Mouse (Mus musculus): ENCODE measurements at regions not wholly inside any gene's neighbourhood (a gene's known extent, or its start where the extent isn't known, plus 50 kb on each side); places are given as distances from the start of the nearest gene placed in this dataset.
A peak's percentile ranks its signal among the peaks of the same experiment; 100 is the strongest.
"Not testable (repeated sequence)": the region's sequence is repeated elsewhere in the genome, so short reads cannot be mapped to it uniquely, and the experiment has no call there.

DNA sequence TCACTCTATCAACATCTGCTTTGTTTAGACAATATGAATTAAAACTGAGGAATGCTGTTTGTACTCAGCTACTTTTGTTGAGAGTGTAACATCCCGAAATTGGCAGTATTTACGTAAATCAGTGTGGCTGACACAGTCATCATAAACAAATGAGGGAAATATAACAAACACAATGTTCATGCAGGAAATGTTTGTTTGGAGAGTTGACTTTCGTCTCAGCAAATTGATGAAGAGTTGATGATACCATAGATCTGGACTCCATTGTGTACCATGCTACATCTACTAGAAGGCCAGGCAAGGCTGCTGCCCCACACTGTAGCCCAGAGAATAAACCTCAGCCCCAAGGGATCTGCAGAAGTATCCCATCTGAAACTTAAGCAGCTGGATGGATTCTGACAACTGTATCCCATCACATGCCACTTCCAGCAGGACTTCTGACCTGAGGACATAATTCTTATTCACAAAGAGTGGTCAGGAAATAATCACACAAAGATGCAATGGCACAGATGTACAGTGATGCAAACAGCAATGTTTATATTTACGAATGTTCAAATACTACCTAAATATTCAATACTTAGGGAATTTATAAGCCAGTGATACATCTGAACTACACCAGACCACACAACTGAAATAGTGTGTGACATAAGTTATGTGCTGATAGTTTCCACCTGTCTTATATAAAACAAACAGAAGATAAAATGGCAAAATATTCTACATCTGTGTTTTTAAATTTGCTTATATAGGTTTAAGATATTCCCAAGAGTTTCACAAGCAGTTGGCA, 51.3 kb downstream of the Gm21897 start:
- no peak overlapping the region for H3K9ac ChIP-seq (ENCODE audit: low read depth, low read length)
- H3K4me2 ChIP-seq (replicated peaks; ENCODE audit: low read depth, low read length), result no peak overlapping the region
- ATAC-seq (ENCODE audit: low FRiP score, low TSS enrichment), result no peak
- H3K27me3 ChIP-seq (ENCODE audit: control insufficient read depth, insufficient read depth, low read length), result no peaks in the 10 kb centered on the region
- no peaks in the 10 kb centered on the region for H3K4me1 ChIP-seq (ENCODE audit: control insufficient read depth, insufficient read depth, low read length)
- no peaks in the 10 kb centered on the region for H3K36me3 ChIP-seq (ENCODE audit: control insufficient read depth, insufficient read depth, low read length)
- no peak overlapping the region for H3K27ac ChIP-seq (ENCODE audit: low read depth, low read length)
- no peak overlapping the region for H3K4me3 ChIP-seq (ENCODE audit: low read length)
- H3K9me3 ChIP-seq (ENCODE audit: control insufficient read depth, low read length), result no peaks in the 10 kb centered on the region
- WGBS, result 76% methylated on average over 4 of the region's 4 CpGs

DNA sequence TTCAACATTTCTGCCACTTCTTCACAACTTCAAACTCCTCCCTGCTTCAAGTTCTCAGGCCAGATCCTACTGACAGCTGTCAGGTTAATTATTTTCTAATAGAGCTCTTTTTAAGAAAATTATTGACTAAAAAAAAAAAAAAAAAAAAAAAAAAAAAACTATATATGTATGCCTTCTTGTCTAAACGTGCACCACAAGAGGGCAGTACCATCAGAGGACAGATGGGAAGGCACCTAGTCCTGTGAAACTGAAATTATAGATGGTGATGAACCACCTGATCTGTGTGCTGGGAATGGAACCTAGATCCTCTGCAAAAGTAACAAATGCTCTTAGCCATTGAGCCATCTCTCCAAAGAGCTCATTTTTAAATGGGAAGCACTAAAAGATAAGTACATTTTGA, 55.6 kb downstream of the Gm21897 start:
- H3K27ac ChIP-seq (ENCODE audit: low read depth, low read length), result no peak overlapping the region
- no peaks in the 10 kb centered on the region for H3K4me1 ChIP-seq (ENCODE audit: control insufficient read depth, insufficient read depth, low read length)
- no peak overlapping the region for H3K9ac ChIP-seq (ENCODE audit: low read depth, low read length)
- H3K4me2 ChIP-seq (replicated peaks; ENCODE audit: low read depth, low read length), result no peak overlapping the region
- H3K4me3 ChIP-seq (ENCODE audit: low read length), result no peak overlapping the region
- WGBS, result 14% methylated on average over 1 of the region's 1 CpGs
- H3K36me3 ChIP-seq (ENCODE audit: control insufficient read depth, insufficient read depth, low read length), result no peaks in the 10 kb centered on the region
- no peak for ATAC-seq (ENCODE audit: low FRiP score, low TSS enrichment)
- H3K9me3 ChIP-seq (ENCODE audit: control insufficient read depth, low read length), result no peaks in the 10 kb centered on the region
- H3K27me3 ChIP-seq (ENCODE audit: control insufficient read depth, insufficient read depth, low read length), result no peaks in the 10 kb centered on the region

DNA sequence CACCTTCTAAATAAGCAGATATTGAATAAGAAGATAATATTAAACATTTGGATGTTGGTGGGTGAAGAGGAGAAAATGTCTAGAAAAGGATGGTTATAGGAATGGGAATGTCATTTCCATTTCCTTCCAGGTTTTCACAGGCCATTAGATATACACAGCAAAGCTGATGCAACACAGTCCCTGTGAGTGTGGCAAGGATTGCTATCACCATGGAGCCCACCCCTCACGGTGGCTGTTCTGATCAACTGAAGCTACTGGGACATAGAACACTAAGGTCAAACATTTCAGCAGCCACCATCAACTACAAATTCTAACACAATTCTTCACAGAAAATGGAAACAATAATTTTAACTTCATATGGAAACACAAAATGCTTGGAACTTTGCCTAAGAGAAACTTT, 56.7 kb downstream of the Gm21897 start:
- Histone ChIP-seq H3K27ac (ENCODE audit: low read depth, low read length) (no peak overlapping the region), H3K36me3 (ENCODE audit: control insufficient read depth, insufficient read depth, low read length) (no peaks in the 10 kb centered on the region), H3K4me3 (ENCODE audit: low read length) (no peak overlapping the region), H3K4me1 (ENCODE audit: control insufficient read depth, insufficient read depth, low read length) (no peaks in the 10 kb centered on the region), H3K4me2 (replicated peaks; ENCODE audit: low read depth, low read length) (no peak overlapping the region), H3K9me3 (ENCODE audit: control insufficient read depth, low read length) (no peaks in the 10 kb centered on the region), H3K9ac (ENCODE audit: low read depth, low read length) (no peak overlapping the region), H3K27me3 (ENCODE audit: control insufficient read depth, insufficient read depth, low read length) (no peaks in the 10 kb centered on the region)
- ATAC-seq (ENCODE audit: low FRiP score, low TSS enrichment), result no peak
- 87% methylated on average over 1 of the region's 1 CpGs for WGBS

DNA sequence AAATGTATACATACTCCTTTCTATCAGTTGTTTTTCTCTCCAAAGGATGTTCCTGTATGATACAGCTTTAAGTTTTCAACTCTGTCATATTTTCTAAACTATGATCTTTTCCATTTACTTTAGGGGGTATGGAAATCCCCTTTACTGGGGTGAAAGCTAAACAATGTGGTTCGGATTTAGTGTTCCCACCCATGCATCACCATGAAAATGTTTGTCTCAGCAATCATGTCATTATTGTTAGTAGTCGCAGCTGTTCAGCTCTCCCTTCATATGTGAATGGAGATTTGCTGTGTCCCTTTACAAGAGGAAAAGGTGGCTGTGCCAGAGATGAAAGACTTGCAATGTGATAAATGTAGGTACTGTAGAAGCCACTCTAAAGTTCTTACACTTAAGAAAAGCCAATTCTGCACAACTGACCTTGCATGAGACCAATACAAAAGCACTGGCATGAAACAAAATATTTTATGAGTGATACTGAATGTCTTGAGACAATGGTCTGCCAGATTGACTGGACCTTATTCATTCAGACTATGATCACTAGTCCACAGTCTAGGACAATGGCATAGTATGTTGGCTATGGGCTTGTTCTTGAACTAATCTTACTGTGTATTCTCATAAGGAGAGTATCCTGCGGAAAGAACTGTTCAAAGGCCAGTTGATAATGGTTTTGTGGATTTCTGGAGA, 68.4 kb downstream of the Gm21897 start:
- Histone ChIP-seq H3K36me3 (ENCODE audit: control insufficient read depth, insufficient read depth, low read length) (no peaks in the 10 kb centered on the region), H3K4me1 (ENCODE audit: control insufficient read depth, insufficient read depth, low read length) (no peaks in the 10 kb centered on the region), H3K27me3 (ENCODE audit: control insufficient read depth, insufficient read depth, low read length) (no peaks in the 10 kb centered on the region), H3K4me2 (replicated peaks; ENCODE audit: low read depth, low read length) (no peak overlapping the region), H3K4me3 (ENCODE audit: low read length) (no peak overlapping the region), H3K9ac (ENCODE audit: low read depth, low read length) (no peak overlapping the region), H3K27ac (ENCODE audit: low read depth, low read length) (peak overlapping the region; percentile 53; the same call in 1 of the 2 replicates), H3K9me3 (ENCODE audit: control insufficient read depth, low read length) (no peaks in the 10 kb centered on the region)
- no peak for ATAC-seq (ENCODE audit: low FRiP score, low TSS enrichment)
- WGBS, result 63% methylated on average over 3 of the region's 3 CpGs

DNA sequence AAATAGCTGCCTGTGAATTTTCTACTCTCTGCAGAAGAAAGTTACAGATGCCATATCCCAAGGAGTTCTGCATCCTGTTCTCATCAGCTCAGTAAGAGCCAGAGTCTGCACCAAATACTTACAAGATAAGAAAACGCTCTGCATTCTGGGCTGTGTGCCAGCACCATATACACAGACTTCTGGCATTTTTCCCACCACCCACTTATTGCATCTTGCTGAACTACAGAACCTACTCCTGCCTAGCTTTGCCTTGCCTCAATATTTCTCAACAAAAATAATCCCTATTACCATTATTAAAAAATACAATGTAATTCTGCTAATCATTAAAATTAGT, 69.0 kb downstream of the Gm21897 start:
- Histone ChIP-seq H3K4me2 (replicated peaks; ENCODE audit: low read depth, low read length) (no peak overlapping the region), H3K36me3 (ENCODE audit: control insufficient read depth, insufficient read depth, low read length) (no peaks in the 10 kb centered on the region), H3K4me3 (ENCODE audit: low read length) (no peak overlapping the region), H3K27ac (ENCODE audit: low read depth, low read length) (peak overlapping the region; percentile 53; the same call in 1 of the 2 replicates), H3K9ac (ENCODE audit: low read depth, low read length) (no peak overlapping the region), H3K4me1 (ENCODE audit: control insufficient read depth, insufficient read depth, low read length) (no peaks in the 10 kb centered on the region), H3K27me3 (ENCODE audit: control insufficient read depth, insufficient read depth, low read length) (no peaks in the 10 kb centered on the region), H3K9me3 (ENCODE audit: control insufficient read depth, low read length) (no peaks in the 10 kb centered on the region)
- 59% methylated on average over 1 of the region's 1 CpGs for WGBS
- ATAC-seq (ENCODE audit: low FRiP score, low TSS enrichment), result peak; percentile 62; the same call in 1 of the 2 replicates

DNA sequence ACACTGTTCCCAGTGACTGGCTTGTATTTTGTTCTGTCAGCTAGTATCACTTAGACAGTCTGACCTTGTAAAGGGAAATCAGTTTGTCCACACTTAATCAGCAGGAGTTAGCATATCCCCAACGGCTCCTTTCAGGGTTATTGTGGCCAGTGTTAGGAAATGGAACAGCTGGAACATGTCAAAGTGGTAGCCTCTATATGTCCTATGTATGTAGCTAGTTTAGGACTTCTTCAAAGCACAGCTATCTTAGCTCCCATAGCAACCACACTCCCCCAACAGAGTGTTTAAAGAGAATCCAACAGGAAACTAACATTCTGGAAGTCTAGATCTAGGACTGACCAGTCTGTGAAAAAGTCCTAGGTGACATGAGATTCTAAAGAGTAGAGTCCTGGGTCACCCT, 72.6 kb downstream of the Gm21897 start:
- H3K36me3 ChIP-seq (ENCODE audit: control insufficient read depth, insufficient read depth, low read length), result no peaks in the 10 kb centered on the region
- no peaks in the 10 kb centered on the region for H3K4me1 ChIP-seq (ENCODE audit: control insufficient read depth, insufficient read depth, low read length)
- H3K9ac ChIP-seq (ENCODE audit: low read depth, low read length), result no peak overlapping the region
- ATAC-seq (ENCODE audit: low FRiP score, low TSS enrichment), result peak; percentile 52; the same call in 1 of the 2 replicates
- H3K27ac ChIP-seq (ENCODE audit: low read depth, low read length), result peak overlapping the region; percentile 0; the same call in 1 of the 2 replicates
- WGBS, result 31% methylated on average over 1 of the region's 1 CpGs
- H3K4me3 ChIP-seq (ENCODE audit: low read length), result no peak overlapping the region
- H3K4me2 ChIP-seq (replicated peaks; ENCODE audit: low read depth, low read length), result no peak overlapping the region
- H3K9me3 ChIP-seq (ENCODE audit: control insufficient read depth, low read length), result no peaks in the 10 kb centered on the region
- no peaks in the 10 kb centered on the region for H3K27me3 ChIP-seq (ENCODE audit: control insufficient read depth, insufficient read depth, low read length)

DNA sequence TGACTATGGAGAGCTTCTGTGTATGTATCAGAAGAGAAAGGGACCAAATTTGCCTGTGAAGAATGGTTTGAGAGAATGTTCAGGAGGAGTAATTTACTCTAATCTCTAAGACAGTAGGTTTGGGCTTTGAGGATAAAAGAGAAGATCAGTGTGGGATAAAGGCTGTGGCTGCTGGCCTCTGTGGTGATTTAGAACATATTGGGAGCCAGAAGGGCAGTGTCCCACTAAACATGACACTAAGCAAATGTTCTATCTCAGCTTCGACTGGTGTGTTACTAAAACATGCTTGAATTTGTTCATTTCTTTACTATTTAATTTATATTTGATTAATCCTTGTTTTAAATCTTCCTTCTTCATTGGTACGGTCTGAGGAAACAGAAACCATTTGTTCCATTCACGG, 113.1 kb downstream of the Gm21897 start:
- Histone ChIP-seq H3K27me3 (ENCODE audit: control insufficient read depth, insufficient read depth, low read length) (no peaks in the 10 kb centered on the region), H3K9ac (ENCODE audit: low read depth, low read length) (no peak overlapping the region), H3K4me1 (ENCODE audit: control insufficient read depth, insufficient read depth, low read length) (no peaks in the 10 kb centered on the region), H3K4me2 (replicated peaks; ENCODE audit: low read depth, low read length) (no peak overlapping the region), H3K36me3 (ENCODE audit: control insufficient read depth, insufficient read depth, low read length) (no peaks in the 10 kb centered on the region), H3K4me3 (ENCODE audit: low read length) (no peak overlapping the region), H3K9me3 (ENCODE audit: control insufficient read depth, low read length) (no peaks in the 10 kb centered on the region), H3K27ac (ENCODE audit: low read depth, low read length) (no peak overlapping the region)
- 66% methylated on average over 3 of the region's 3 CpGs for WGBS
- ATAC-seq (ENCODE audit: low FRiP score, low TSS enrichment), result no peak

DNA sequence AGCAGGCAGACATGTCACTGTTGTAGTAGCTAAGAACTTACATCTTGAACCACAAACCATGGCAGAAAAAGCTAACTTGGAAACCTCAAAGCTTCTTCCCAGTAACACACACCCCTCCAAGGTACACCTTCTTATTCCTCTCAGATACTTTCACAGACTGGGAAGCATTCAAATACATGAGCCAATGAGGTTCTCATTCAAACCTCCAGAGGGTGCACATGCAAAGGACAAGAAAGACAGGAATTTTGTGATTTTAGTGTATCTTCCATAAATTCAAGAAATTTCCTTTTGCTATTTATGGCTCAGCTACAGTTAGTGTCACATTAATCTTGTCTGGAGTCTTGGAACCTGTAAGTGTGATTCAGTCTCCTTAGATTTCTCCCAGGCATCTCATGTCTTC, 115.4 kb downstream of the Gm21897 start:
- Histone ChIP-seq H3K9me3 (ENCODE audit: control insufficient read depth, low read length) (no peaks in the 10 kb centered on the region), H3K36me3 (ENCODE audit: control insufficient read depth, insufficient read depth, low read length) (no peaks in the 10 kb centered on the region), H3K27ac (ENCODE audit: low read depth, low read length) (no peak overlapping the region), H3K4me3 (ENCODE audit: low read length) (no peak overlapping the region), H3K27me3 (ENCODE audit: control insufficient read depth, insufficient read depth, low read length) (no peaks in the 10 kb centered on the region), H3K4me2 (replicated peaks; ENCODE audit: low read depth, low read length) (no peak overlapping the region), H3K4me1 (ENCODE audit: control insufficient read depth, insufficient read depth, low read length) (no peaks in the 10 kb centered on the region), H3K9ac (ENCODE audit: low read depth, low read length) (no peak overlapping the region)
- no peak for ATAC-seq (ENCODE audit: low FRiP score, low TSS enrichment)

DNA sequence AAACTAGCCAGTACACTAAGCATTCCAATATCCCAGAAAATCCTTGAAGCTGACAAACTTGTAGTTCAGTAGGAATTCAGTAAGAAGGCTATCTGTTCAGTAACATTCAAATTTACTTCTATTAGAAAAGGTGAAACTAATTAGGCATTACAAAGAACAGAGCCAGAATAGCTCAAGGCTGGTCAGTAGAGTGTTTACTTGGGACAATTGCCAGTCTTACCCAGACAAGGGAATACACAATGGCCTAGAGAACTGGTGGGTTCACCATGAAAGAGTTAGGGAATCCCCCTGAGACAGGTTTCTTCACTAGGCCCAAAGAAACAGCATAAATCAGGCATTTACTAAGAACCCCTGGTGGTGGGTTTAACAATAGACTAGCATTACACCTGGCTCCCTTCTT, 145.6 kb downstream of the Gm21897 start:
- H3K9me3 ChIP-seq (ENCODE audit: control insufficient read depth, low read length); H3K9ac ChIP-seq (ENCODE audit: low read depth, low read length); H3K27me3 ChIP-seq (ENCODE audit: control insufficient read depth, insufficient read depth, low read length); H3K4me3 ChIP-seq (ENCODE audit: low read length); ATAC-seq (ENCODE audit: low FRiP score, low TSS enrichment); H3K4me1 ChIP-seq (ENCODE audit: control insufficient read depth, insufficient read depth, low read length); H3K27ac ChIP-seq (ENCODE audit: low read depth, low read length); H3K36me3 ChIP-seq (ENCODE audit: control insufficient read depth, insufficient read depth, low read length); H3K4me2 ChIP-seq (replicated peaks; ENCODE audit: low read depth, low read length): not testable (repeated sequence)
